Mouse (Mus musculus) forebrain, embryonic 16.5 days (tissue): ENCODE results near the gene Dnah5. TPM values are rescaled to one million over a fixed set of nuclear protein-coding genes. Genes with fewer than 3 reads are reported as not detected.
A peak's percentile ranks its signal among the peaks of the same experiment; 100 is the strongest.

Experiments
- ATAC-seq: fragments of 200-750 bp; cut with Nextera tagmentation; 2 replicates; pipeline ENCODE4 v1.8.0; 2017; ENCODE audit warnings: mild to moderate bottlenecking, moderate library complexity
- H3K27ac ChIP-seq: fragments of 300-500 bp; sonication (generic); 2 replicates; pipeline ENCODE4 v1.5.1; 2014; ENCODE audit warnings: low read length, control low read depth
- H3K27me3 ChIP-seq: fragments of 300-500 bp; sonication (generic); replicated peaks from 2 replicates; pipeline ENCODE4 v1.6.1; 2014; ENCODE audit warnings: low read length; ENCODE audit not compliant: control insufficient read depth, insufficient read depth
- H3K36me3 ChIP-seq: fragments of 300-500 bp; sonication (generic); 2 replicates; pipeline ENCODE4 v1.6.1; 2014; ENCODE audit not compliant: control insufficient read depth, insufficient read depth
- H3K4me1 ChIP-seq: fragments of 300-500 bp; sonication (generic); replicated peaks from 2 replicates; pipeline ENCODE4 v1.6.1; 2014; ENCODE audit warnings: low read length; ENCODE audit not compliant: control insufficient read depth, insufficient read depth
- H3K4me2 ChIP-seq: fragments of 300-500 bp; sonication (generic); 2 replicates; pipeline ENCODE4 v1.6.1; 2014; ENCODE audit warnings: mild to moderate bottlenecking, low read length, control low read depth
- H3K4me3 ChIP-seq: fragments of 300-500 bp; sonication (generic); replicated peaks from 2 replicates; pipeline ENCODE4 v1.5.1; 2014; ENCODE audit warnings: mild to moderate bottlenecking, low read length, control low read depth
- H3K9ac ChIP-seq: fragments of 300-500 bp; sonication (generic); replicated peaks from 2 replicates; pipeline ENCODE4 v1.6.1; 2014; ENCODE audit warnings: low read depth, low read length, control low read depth
- H3K9me3 ChIP-seq: fragments of 300-500 bp; sonication (generic); 2 replicates; pipeline ENCODE4 v1.6.1; 2016; ENCODE audit warnings: low read length; ENCODE audit not compliant: control insufficient read depth
- WGBS: fragments of 180-500 bp; shearing (Covaris S2); extraction: QIAGEN DNeasy Blood & Tissue Kit; methylation state at CpG from one replicate; pipeline ENCODE4 v1.1.7; 2014; 5-methylcytosine and 5-hydroxymethylcytosine counted together
- polyA plus RNA-seq: library from polyadenylated mRNA; unstranded; fragments of >200 nt; fragmentation: Nextera tagmentation; extraction: Ambion mirVana; gene quantifications from 2 replicates; pipeline ENCODE4 v1.2.1, GENCODE M21; 2015

Dnah5 gene
- polyA plus RNA-seq, 1 experiment from 2014 or later: 0.23 TPM

- Histone ChIP-seq H3K36me3 (no peaks in the 10 kb centered on the region), H3K27ac (no peak overlapping the region), H3K4me1 (no peaks in the 10 kb centered on the region), H3K27me3 (no peaks in the 10 kb centered on the region), H3K9ac (no peak overlapping the region), H3K9me3 (no peaks in the 10 kb centered on the region), H3K4me3 (no peak overlapping the region), H3K4me2 (no peak overlapping the region)
- 61% methylated on average over 3 of the region's 3 CpGs for WGBS
- ATAC-seq: no peak
These were observed 23.8 kb downstream of the Dnah5 start for GRCm38 (mm10) chr15:28227316-28227715.

GRCm38 (mm10) chr15:28260250-28260649, 56.7 kb downstream of the Dnah5 start:
- H3K4me1 ChIP-seq: no peaks in the 10 kb centered on the region
- no peak overlapping the region for H3K9ac ChIP-seq
- no peaks in the 10 kb centered on the region for H3K9me3 ChIP-seq
- H3K27ac ChIP-seq: no peak overlapping the region
- H3K4me3 ChIP-seq: no peak overlapping the region
- H3K27me3 ChIP-seq: no peaks in the 10 kb centered on the region
- H3K4me2 ChIP-seq: no peak overlapping the region
- WGBS: 83% methylated on average over 1 of the region's 1 CpGs
- H3K36me3 ChIP-seq: no peaks in the 10 kb centered on the region
- ATAC-seq: no peak

DNA sequence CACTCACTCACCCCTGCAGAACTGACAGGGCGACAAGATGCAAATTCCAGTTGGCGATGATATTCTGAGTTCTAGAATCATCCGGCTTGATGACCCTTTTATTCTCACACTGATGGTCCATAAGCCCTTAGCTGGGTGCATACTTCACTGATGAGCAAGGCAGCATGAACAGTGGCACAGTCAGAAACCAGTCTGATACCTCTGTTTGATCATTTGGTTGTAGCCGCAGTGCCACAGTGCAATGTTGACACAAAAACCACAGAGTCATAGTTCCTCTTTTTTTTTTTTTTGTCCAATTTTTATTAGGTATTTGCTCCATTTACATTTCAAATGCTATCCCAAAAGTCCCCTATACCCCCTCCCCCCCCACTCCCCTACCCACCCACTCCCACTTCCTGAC, 95.9 kb downstream of the Dnah5 start:
- no peak overlapping the region for H3K4me3 ChIP-seq
- H3K27ac ChIP-seq: no peak overlapping the region
- WGBS: 93% methylated on average over 4 of the region's 4 CpGs
- no peaks in the 10 kb centered on the region for H3K9me3 ChIP-seq
- no peak for ATAC-seq
- H3K27me3 ChIP-seq: no peaks in the 10 kb centered on the region
- H3K9ac ChIP-seq: no peak overlapping the region
- H3K4me1 ChIP-seq: no peaks in the 10 kb centered on the region
- no peak overlapping the region for H3K4me2 ChIP-seq
- H3K36me3 ChIP-seq: no peaks in the 10 kb centered on the region

GRCm38 (mm10) chr15:28307131-28307530, 103.6 kb downstream of the Dnah5 start:
- H3K9ac ChIP-seq: no peak overlapping the region
- WGBS: 64% methylated on average over 8 of the region's 8 CpGs
- H3K36me3 ChIP-seq: no peaks in the 10 kb centered on the region

GRCm38 (mm10) chr15:28307884-28308283, 104.3 kb downstream of the Dnah5 start:
- Histone ChIP-seq H3K4me2 (no peak overlapping the region), H3K36me3 (no peaks in the 10 kb centered on the region), H3K27ac (no peak overlapping the region), H3K9ac (no peak overlapping the region), H3K27me3 (no peaks in the 10 kb centered on the region), H3K9me3 (no peaks in the 10 kb centered on the region), H3K4me1 (no peaks in the 10 kb centered on the region), H3K4me3 (no peak overlapping the region)
- WGBS: 67% methylated on average over 2 of the region's 2 CpGs
- ATAC-seq: peak; percentile 47; the same call in 1 of the 2 replicates

More at GRCm38 (mm10) chr15:28307131-28307530, 103.6 kb downstream of the Dnah5 start:
- no peaks in the 10 kb centered on the region for H3K27me3 ChIP-seq
- no peak overlapping the region for H3K27ac ChIP-seq
- H3K4me3 ChIP-seq: no peak overlapping the region
- H3K4me1 ChIP-seq: no peaks in the 10 kb centered on the region
- no peak overlapping the region for H3K4me2 ChIP-seq
- no peak for ATAC-seq
- no peaks in the 10 kb centered on the region for H3K9me3 ChIP-seq

- no peak for ATAC-seq
- Histone ChIP-seq H3K4me3 (no peak overlapping the region), H3K9ac (no peak overlapping the region), H3K4me1 (no peaks in the 10 kb centered on the region), H3K27ac (no peak overlapping the region), H3K4me2 (no peak overlapping the region), H3K9me3 (no peaks in the 10 kb centered on the region), H3K27me3 (no peaks in the 10 kb centered on the region), H3K36me3 (no peaks in the 10 kb centered on the region)
- WGBS: 88% methylated on average over 4 of the region's 4 CpGs
These were observed 107.0 kb downstream of the Dnah5 start for GRCm38 (mm10) chr15:28310516-28310915.

DNA sequence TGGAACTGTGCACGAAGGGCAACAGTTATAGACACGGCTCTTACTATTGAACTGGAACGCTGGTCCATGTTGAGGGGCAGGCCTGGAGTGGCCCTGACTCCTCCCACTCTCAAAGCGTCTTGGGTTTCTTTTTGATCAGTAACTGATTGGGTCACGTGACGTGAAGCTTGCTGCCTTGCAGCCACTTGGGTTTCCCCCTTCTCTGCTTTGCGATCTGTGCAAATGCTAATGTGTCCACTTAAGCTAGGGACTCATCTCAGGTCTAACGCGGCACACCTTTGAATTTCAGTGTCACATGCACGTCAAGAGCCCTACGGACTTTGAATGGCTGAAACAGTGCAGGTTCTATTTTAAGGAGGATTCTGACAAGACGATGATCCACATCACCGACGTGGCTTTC, 109.9 kb downstream of the Dnah5 start:
- Histone ChIP-seq H3K27me3 (no peaks in the 10 kb centered on the region), H3K9ac (no peak overlapping the region), H3K27ac (no peak overlapping the region), H3K4me3 (no peak overlapping the region), H3K4me2 (no peak overlapping the region), H3K9me3 (no peaks in the 10 kb centered on the region), H3K36me3 (no peaks in the 10 kb centered on the region), H3K4me1 (no peaks in the 10 kb centered on the region)
- WGBS: 75% methylated on average over 14 of the region's 14 CpGs
- ATAC-seq: no peak

DNA sequence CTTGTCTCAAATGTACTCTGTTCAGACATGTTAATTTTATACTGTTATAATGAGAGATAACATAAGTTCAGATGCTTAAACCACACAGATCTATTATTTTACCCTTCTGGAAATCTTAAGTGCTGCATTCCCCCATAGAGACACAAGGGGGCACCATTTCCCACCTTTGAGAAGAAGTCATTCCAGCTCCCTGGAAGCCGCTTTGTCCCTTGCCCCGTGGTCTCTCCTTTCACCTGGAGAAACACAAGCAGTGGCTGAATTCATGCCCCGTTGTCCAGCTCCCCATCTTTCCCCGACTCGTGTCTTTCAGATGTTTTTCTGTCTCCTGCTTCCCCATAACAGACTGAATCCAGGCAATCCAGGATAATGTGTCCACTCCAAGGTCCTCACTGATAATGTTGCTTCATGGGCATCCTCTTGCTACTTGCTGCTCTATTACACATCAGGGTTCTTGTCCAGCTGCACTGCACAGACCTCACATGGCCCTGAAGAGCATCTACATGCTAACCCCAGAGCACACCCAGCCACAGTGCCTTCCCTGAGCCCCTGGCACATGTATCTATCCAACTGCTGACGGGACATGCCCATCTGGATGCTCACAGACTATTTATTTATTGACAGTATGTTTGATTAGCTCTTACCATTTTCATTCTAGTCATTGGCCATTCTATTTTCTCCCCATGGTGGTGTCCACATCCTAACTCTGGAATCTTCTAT, 112.4 kb downstream of the Dnah5 start:
- WGBS: 19% methylated on average over 6 of the region's 6 CpGs
- ATAC-seq: peak; percentile 65
- Histone ChIP-seq H3K9ac (no peak overlapping the region), H3K27me3 (no peaks in the 10 kb centered on the region), H3K4me1 (no peaks in the 10 kb centered on the region), H3K9me3 (no peaks in the 10 kb centered on the region), H3K27ac (no peak overlapping the region), H3K4me3 (no peak overlapping the region), H3K36me3 (no peaks in the 10 kb centered on the region), H3K4me2 (0 out of 2 replicates have a peak overlapping the region, but pooled peaks have one; percentile 14)

GRCm38 (mm10) chr15:28322533-28322932, 119.0 kb downstream of the Dnah5 start:
- no peaks in the 10 kb centered on the region for H3K27me3 ChIP-seq
- H3K9ac ChIP-seq: no peak overlapping the region
- H3K36me3 ChIP-seq: no peaks in the 10 kb centered on the region
- H3K4me1 ChIP-seq: no peaks in the 10 kb centered on the region
- no peaks in the 10 kb centered on the region for H3K9me3 ChIP-seq
- no peak for ATAC-seq
- no peak overlapping the region for H3K27ac ChIP-seq
- 92% methylated on average over 7 of the region's 7 CpGs for WGBS
- no peak overlapping the region for H3K4me3 ChIP-seq
- H3K4me2 ChIP-seq: no peak overlapping the region

DNA sequence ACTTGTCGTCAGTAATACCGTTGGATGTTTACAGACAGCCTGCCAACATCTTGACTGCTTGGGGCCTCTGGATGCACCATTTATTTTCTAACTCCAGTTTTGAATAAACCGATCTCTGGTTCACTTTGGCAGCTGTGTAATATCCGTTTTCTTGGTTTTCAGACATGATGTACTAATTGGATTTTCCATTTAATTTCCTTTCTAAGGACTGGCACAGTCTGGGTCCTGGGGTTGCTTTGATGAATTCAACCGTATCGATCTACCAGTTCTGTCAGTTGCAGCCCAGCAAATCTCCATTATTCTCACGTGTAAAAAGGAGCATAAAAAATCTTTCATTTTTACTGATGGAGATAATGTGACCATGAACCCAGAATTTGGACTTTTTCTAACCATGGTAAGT, 123.4 kb downstream of the Dnah5 start:
- Histone ChIP-seq H3K36me3 (no peaks in the 10 kb centered on the region), H3K9me3 (no peaks in the 10 kb centered on the region), H3K9ac (no peak overlapping the region), H3K4me2 (no peak overlapping the region), H3K27me3 (no peaks in the 10 kb centered on the region), H3K4me1 (no peaks in the 10 kb centered on the region), H3K27ac (no peak overlapping the region), H3K4me3 (no peak overlapping the region)
- WGBS: 38% methylated on average over 7 of the region's 7 CpGs
- ATAC-seq: no peak
